Mouse (Mus musculus): ENCODE measurements around the gene Sv2c.

Sv2c gene

DNA sequence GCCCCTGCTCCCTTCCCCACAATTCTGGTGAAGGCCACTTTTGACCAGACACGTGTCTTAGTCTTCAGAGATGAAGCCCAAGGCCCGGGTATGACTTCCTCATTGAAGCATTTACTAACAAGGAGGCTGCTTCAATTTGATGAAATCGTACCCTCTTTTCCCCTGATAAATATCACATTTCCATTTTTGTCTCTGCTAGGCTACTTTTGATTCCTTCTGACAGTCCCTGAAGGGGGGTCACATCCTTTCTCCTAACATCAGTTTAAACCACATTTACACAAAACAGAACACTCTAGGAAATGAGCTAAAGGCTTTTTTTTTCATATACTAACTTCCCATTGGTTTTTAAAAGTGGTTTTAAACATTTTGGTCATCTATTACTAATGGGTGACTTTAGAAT, 79.6 kb downstream of the Sv2c start:
- DNase-seq (ENCODE audit: low spot score in 2 of 2): no peak

DNA sequence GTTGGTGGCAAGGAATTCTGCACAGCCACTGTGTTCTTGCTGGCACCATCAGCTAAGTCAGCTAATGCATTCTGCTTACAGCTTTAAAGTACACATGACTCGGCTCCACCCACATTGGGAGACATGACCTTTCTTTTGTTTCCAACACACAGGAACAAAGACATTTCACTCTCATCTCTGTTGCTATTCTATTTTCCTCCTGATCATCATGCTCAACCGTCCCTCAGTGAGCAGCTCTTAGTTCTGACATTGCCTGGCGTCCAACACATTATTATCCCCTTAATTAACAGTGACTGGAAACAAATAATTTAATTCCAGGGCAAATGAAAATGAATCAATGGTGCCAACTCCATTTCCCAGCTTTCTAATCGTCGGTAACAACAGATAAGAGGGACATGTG, 87.0 kb downstream of the Sv2c start:
- no peak for DNase-seq (ENCODE audit: low spot score in 2 of 2)

DNA sequence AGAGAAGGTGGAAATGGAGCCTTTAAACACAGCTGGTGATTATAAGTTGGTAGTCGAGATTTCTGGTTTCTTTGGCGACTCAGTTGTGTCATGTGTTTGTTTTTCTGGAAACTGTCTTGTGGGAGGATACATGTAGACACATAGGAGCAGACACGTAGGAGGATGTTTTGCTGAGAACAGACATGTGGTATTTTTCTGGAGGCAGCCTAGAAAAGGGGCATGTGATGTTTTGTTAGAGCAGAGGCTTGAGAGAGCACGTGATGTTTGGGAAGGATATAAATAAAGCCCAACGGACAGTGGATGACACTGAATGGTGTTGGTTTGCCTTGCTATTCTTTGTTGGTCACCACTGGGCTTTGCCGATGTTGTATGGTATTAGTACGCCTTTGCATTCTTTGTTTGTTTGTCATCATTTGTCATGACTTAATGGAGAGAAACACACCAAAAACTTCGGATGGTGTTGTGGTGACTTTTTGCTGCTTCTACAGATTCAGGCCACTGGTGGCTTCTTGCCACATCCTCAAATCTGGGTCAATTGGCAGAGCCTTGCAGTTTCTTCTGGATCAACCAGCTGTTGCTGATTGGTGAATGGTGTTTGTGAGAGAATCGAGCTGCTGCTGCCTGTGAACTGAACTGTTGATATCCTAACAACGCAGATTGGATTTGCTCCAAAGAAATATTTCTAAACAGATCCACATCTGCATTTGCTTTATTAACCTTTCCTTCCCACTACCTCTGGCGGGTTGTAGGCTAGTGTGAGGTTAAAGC, 91.9 kb downstream of the Sv2c start:
- DNase-seq (ENCODE audit: low spot score in 2 of 2): no peak

DNA sequence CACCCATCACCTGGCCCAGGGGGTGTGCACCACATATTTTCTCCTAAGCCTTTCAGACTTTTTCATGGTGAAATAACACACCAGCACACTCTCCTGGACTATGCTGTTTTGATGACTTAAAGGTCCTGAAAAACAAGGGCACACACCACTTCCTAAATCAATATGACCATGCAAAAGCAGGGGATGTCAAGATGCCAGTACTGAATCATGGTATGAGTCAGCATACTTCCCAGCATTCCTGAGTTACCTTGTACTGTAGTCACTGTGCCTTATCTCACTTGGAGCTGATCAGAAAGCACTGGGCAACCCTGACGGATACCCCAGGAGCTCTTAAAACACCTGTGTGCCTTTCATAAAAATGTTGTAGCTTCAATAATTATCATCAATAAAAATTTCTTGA, 92.8 kb downstream of the Sv2c start:
- no peak for DNase-seq (ENCODE audit: low spot score in 2 of 2)

DNA sequence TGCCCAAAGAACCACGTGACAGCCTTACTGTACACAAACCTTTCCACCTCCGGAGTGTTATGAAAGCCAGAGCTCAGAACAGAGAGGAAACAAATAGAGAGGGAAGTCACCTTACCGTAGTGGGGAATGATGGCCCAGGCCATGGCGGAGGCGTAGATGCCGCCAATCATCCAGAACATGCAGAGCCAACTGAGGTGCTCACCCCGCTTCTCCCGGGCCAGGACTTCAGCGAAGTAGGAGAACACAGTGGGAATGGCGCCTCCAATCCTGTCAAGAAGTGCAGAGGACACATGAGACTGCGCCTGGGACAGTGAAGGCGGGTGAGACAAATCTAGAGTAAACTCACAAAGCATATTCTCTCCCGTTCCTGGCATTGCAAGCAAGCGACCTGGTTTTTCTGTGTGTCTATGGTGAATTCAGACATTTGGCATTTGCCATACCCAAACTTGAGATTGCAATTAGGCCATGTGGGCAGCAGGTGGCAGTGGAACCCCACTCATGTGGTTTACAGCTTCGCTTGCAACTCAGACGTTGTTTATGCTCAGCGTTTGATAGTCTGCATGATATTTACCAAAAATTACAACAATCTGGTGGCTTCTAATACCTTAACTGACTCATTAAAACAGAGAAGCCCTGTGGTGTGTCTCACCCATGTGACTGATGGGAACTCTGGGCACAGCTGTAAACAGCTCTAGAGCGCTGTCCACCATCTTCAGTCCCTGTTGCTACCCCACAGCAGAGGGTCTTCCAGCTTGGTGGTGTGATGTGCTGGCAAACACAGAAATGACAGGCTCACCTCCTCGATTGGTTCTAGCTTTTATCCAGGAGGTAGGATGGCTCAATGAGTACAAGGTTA, 101.8 kb downstream of the Sv2c start:
- peak in 1 of 2 experiments; percentile 70 for DNase-seq (ENCODE audit: low spot score in 2 of 2)

DNA sequence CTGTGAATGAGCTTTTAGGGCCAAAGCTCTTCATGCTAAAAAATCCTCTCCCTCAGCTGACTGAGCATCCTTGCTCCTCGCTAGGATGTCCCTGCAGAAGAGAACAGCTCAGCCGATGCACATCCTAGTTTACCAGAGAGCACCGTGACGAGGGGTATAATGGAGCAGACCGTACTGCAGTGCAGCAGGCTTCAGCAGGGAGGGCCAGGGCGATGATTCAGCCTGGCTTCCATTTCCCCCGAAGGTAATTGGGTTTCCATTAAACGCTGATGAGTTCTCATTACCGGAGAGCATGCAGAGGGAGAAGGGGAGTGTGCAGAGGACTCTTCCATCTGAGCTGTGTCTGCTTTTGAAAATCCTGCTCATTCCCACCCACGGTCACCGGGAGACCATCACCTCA, 108.5 kb downstream of the Sv2c start:
- DNase-seq (ENCODE audit: low spot score in 2 of 2): no peak

DNA sequence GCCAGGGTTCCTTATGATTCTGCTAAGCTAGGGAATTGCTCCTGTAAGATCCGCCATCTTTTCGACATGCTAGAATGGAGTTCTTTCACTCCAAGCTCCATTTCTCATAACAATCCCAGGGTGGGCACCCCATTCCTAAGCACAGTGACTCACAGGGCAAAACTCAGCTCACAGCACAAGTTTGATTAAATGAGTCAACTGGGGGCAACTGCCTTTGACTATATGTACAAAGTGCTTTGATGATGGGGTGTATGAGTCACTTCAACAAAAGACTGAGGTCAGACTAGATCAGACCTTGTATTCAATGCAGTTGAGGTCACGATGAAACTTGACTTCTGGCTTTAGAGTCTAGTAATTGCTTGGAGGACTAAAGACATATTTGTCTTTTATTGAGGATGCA, 116.9 kb downstream of the Sv2c start:
- DNase-seq (ENCODE audit: low spot score in 2 of 2): no peak

DNA sequence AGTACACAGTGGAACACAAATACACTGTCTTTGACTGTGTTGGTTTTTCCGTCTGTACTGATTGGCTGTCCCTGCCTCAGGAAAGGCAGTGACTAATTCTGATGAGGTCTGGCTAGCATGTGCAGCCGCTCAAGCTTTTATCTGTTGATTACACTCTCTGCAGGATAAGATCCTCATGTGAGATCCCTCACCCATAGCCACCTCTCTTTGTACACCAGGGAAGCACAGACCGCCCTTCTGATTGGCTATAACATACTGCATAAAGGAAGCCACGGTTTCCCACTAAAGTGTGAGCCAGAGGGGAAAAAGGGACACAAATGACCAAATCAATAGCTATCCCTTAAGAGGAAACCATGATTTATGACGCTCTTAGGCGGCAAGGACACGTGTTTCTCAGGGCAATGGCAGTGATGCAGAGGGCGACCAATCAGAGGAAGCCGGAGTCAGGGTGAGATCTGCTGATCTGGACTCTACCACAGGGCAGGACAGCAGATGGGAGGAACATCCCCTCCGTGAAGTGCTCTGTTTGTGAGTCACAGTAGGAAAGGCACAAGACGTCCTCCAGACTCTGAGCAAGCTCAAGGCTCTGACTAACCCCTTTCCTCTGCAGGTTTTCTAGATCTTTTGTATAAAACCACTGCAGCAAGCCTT, 121.4 kb downstream of the Sv2c start:
- DNase-seq (ENCODE audit: low spot score in 2 of 2): no peak

DNA sequence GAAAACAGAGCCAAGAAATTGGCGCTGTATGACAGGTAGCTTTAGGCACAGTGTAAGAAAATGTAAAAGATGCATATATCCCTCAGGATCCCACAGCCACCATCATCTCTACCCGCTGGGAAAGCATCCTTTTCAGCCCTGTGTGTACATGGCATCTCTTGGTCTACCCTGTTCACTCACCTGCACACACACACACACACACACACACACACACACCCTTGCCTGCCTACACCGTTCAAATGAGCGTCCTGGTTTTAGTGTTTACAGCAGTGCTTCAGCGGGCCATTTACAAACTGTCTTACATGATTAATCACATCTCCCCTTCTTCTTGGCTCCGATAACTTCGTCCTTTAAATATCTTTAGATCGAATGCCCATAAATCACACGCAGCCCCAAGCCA, 123.4 kb downstream of the Sv2c start:
- DNase-seq (ENCODE audit: low spot score in 2 of 2): no peak

DNA sequence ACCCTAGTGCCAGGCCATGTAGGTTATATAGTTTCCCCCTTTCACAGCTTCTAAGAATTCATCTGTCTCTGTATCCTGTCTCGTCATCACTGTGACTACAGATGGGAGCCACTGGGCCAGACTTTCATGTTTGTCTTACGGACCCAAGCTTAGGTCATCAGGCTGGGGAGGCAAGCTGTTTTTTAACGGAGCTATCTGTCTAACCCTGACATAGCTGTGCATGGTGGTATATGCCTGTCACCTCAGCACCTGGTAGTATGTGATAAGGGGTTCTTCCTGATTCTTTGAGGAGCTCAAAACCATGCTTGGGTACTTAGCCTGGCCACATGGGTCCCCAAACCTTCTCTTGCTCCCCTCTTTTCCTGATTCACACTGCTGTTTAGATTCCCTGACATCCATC, 124.2 kb downstream of the Sv2c start:
- DNase-seq (ENCODE audit: low spot score in 2 of 2): no peak

DNA sequence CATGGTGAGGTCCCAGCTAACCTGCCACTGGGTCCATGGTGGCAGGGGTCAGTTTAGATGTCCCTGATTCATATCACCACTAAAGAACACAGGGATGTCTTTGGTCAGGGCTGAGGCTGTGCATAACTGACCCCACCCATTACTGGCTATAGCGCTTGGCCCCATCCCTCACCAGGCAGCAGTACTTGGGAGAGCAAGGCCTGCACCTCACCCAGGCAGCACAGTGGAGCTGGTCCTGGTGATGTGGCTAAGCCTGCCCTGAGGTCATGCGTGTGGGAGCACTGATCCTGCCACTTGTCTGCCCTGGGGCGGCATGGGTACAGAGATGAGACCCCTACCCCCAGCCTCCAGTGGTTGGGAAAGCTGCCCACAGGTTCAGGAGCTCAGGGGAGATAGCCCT, 128.8 kb downstream of the Sv2c start:
- DNase-seq (ENCODE audit: low spot score in 2 of 2): no peak

DNA sequence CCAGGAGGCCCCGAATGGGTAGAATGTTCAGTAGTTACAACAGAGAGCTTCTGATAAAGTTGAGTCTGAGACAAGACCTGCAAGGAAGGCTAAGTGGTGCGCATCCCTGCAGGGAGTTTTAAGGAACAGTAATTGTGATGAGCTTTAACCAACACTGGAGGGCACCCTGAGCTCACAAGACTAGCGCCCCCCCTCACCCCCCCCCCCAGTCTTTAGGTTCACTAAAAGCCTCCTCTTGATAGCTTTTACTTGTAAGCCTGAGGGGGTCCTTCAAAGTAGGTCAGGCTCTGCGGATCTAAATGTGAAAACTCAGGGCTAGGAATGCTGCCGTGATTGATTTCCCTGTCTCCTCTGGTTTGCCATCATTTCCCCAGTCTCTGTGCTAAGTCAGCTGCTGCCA, 129.9 kb downstream of the Sv2c start:
- DNase-seq (ENCODE audit: low spot score in 2 of 2): no peak

DNA sequence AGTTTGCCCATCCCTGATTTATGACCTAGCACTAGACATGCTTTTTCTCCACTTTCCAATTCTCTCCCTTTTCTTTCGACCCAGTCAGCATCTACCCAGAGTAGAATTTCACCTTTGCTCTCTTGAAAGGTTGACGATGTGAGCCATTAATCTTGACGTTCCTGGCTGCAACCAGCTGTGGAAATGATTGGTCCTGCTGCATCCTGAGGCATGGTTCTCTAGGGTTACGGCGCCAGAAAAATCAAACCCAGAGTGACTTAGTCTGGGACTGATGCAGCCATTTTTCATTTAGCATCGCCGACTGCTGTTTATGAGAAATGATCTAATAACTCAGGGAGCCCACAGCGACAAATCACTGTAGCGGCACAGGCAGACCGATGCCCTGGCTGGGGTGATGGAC, 133.0 kb downstream of the Sv2c start:
- no peak for DNase-seq (ENCODE audit: low spot score in 2 of 2)

DNA sequence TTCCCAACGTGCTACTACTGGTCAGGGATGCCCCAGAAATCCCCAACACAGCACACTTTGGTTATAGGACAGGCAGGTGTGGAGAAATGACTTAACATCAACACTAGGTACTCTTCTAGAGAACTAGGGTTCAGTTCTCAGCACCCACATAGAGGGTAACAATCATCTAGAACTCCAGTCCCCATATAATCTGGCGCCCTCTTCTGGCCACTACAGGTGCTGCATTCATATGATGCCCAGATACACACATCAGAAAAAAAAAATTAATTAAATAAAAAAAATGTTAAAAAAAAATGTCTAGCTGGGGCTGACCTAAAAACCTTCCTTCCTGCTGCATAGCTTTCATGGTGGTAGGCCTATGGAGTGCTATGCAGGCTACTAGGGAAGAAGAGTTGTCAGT, 135.1 kb downstream of the Sv2c start:
- DNase-seq (ENCODE audit: low spot score in 2 of 2): no peak

DNA sequence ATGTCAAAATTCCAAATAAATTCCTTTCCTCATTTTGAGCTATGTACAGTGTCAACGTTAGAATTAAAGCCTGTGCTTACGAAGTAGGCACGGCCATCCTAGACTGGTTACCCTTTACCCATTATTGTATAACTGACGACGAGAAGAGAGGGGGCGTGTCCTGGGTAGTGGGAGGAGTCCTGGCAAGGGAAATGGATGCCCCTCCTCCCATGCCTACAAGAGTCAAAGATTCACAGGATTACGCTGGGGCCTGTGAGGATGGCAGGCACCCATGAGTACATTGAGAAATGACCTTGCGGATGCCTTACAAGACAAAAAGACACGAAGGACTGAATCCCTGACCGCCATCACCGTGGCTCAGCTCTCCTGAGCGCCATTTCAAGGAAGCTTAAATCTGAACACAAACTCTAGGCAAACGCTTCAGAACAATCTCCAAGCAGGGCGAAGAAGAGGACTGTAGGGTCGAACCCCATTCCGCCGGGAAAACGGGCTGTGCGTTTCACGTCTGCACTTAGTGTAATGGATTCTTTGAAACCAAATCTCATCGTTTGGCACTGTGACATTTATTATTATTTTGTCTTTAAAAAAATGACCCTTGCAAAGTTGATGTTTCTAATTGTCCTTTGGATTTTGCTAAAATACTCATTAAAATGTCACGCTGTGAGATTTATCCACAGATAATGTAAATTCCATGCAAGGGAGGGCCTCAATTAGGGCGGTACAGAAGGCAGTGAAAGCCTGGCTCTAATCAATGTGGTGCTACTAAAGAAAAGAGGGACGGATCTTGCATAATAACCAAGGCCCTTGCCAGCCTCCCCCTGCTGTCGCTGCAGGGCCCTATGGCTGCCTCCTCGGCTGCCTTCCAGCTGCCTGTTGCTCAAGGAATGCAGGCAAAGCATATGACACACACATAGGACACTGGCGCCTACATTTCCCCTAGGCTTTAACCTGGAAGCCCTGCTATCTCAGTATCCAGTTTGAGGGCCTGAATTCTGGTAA, 137.4 kb downstream of the Sv2c start:
- peak in 1 of 2 experiments; percentile 58 for DNase-seq (ENCODE audit: low spot score in 2 of 2)

DNA sequence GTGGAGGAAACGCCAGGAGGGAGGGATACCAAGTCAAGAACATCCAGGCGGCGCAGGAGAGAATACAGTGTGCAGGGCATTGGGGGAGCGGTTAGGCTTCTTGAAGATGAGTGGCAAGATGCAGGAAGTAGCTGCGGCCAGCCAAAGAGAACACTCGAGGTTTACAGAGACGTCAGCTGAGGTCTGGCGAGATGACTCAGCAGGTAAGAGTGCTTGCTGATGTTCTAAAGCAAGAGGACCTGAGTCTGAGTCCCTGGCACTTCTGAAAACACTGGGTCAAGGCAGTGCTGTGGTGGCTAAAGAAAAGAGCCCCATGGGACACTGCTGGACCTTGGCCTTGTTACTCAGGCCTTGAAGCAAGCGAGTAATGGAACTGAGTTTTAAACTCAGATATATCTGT, 144.2 kb downstream of the Sv2c start:
- DNase-seq (ENCODE audit: low spot score in 2 of 2): no peak

DNA sequence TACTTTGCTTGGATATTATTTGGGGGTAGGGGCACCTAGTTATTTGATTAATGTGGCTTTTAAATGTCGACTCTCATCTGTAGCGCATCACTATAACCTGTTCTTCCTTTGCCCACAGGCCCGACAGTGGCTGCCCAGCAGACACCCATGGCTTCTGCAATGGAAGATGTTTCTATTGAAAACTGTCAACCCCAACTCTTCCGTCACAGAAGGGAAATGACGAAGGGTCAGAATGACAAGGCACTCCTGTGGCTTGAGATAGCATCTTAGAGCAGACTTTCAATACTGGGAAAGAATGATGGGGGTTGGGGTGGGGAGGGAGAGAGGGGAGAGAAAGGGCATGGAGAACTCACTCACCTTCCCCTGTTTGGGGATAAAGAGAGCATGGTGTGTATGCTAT, 145.2 kb downstream of the Sv2c start:
- DNase-seq (ENCODE audit: low spot score in 2 of 2): no peak

DNA sequence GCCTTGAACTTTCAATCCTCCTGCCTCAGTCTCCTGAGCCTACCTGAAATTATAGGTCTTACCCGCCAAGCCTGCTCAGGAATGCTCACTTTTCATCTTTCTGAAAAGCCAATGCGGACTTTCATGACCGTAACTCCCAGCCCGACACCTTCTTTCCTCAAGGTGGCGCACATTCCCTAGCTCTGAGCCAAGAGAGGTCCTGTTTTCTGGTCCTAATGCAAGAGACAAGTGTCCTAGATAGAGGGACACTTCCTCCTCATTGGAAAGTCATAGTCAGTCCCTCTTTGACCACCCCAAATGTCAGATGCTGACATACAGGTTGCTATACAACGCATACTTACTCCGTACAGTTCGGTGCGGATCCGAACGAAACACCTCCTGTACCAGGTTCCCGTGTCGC, 146.0 kb downstream of the Sv2c start:
- DNase-seq (ENCODE audit: low spot score in 2 of 2): peak in 1 of 2 experiments; percentile 25

DNA sequence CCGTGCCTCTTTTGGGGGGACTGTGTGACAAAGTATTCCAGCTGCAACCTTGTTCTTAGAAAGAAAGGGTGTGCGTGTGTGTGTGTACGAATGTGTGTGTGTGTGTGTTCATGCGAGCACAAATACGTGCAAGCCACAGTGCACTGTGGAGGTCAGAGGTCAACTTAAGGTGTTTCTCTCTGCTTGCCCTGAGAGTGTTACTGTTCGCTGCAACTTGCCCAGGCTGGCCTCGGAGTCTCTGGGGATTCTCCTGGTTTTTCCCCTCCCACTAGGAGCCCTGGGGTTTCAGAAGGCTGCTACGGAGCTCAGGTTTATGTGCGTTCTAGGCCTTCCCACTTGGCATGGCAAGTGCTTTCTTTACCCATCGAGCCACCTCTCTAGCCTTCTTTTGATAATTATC, 157.2 kb downstream of the Sv2c start:
- DNase-seq (ENCODE audit: low spot score in 2 of 2): no peak

DNA sequence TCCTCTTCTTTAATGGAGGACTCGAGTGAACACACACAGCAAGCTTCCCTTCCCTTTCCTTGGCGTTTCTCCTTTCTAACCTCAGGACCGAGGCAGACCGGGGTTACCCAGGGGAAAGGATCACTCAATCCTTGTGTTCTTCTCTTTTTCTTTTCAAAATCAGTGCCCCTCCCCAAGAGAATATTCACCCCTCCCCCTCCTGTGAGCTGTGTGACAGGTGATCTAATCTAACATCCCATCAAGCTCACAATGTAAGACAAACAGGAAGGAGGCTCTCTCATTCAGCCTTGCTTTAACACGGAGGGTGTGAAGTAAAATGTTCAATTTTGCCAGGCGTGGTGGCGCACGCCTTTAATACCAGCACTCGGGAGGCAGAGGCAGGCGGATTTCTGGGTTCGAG, 158.3 kb downstream of the Sv2c start:
- DNase-seq (ENCODE audit: low spot score in 2 of 2): no peak

DNA sequence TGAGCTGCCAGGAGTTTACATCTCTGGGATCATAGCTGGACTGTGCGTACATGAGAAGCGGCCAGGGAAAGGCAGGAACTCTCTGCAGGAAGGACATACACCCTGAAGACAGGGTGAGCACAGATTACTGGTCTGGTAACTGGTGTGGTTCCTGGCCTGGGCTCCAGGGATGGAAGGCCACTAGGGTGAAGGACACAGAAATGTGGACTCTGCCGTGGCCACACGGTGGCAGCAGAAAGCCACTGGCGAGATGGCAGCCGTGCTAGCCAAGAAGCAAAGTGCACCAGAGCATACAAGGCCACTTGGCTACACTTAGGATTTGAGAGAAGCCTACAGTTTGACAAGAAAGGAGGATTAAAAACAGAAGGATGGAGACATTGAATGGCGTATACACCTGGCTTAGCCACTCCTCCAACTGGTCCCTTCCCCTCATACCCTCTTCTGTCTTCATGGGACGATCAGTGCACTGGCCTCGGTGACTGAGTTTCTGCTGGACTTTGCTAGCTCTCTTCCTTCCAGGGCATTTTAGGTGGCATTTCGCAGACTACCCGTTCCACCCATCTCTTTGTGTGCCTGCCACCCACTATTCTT, 158.9 kb downstream of the Sv2c start:
- DNase-seq (ENCODE audit: low spot score in 2 of 2): peak; percentile 56 to 85

All from cerebellum, postnatal 4 days (tissue).